Mouse (Mus musculus) C2C12 (cell line): ENCODE measurements around the gene Als2cl.

Experiments
- CEBPB ChIP-seq: IDR thresholded peaks from one replicate; pipeline ENCODE4 v1.6.1; 2011; ENCODE audit warnings: low read depth, mild to moderate bottlenecking, control low read depth, moderate library complexity
- CTCF ChIP-seq: IDR thresholded peaks from one replicate; pipeline ENCODE4 v1.5.1; 2011; ENCODE audit not compliant: control insufficient read depth, insufficient read depth, insufficient read length
- FOSL1 ChIP-seq: IDR thresholded peaks from one replicate; pipeline ENCODE4 v1.8.0; 2011; ENCODE audit warnings: mild to moderate bottlenecking, low read length; ENCODE audit not compliant: poor library complexity, insufficient read depth, severe bottlenecking
- MAX ChIP-seq: IDR thresholded peaks from one replicate; pipeline ENCODE4 v1.6.1; 2011; ENCODE audit warnings: mild to moderate bottlenecking, control low read depth
- MYOD1 ChIP-seq: IDR thresholded peaks from one replicate; pipeline ENCODE4 v1.6.1; 2011; ENCODE audit warnings: low read depth; ENCODE audit not compliant: control insufficient read depth, insufficient read length
- USF1 ChIP-seq: IDR thresholded peaks from one replicate; pipeline ENCODE4 v1.6.1; 2011; ENCODE audit warnings: low read depth, mild to moderate bottlenecking, control low read depth, moderate library complexity

DNA sequence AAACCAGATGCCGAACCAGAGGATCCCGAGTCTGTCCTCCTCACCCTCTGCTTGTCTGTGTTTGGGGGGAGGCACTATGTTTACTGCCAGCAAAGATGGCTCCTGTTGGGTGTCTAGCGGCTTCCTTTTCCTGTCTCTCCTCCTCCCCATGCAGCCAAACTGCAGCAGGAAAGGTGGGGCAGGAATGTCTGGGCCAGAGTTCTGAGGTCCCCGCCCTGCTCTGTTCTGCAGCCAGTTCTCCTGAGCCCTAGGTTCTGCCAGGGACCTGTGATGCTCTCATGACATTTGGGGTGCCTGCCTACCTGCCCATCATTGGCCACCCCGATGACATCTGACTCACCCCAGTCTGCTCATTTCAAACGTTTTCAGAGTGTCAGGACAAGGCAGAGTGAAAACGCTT is 2.3 kb downstream of the Als2cl start:
- no peak for TF ChIP-seq CEBPB
- no peak for TF ChIP-seq CTCF
- no peak for TF ChIP-seq USF1
- TF ChIP-seq MAX, result no peak
- no peak for TF ChIP-seq FOSL1
- no peak for TF ChIP-seq MYOD1
